Mouse (Mus musculus): ENCODE results near the gene Gje1. TPM values are rescaled to one million over a fixed set of nuclear protein-coding genes. Genes with fewer than 3 reads are reported as not detected.

Gene Gje1
- total and polyA plus RNA-seq, 3 experiments: not detected

DNA sequence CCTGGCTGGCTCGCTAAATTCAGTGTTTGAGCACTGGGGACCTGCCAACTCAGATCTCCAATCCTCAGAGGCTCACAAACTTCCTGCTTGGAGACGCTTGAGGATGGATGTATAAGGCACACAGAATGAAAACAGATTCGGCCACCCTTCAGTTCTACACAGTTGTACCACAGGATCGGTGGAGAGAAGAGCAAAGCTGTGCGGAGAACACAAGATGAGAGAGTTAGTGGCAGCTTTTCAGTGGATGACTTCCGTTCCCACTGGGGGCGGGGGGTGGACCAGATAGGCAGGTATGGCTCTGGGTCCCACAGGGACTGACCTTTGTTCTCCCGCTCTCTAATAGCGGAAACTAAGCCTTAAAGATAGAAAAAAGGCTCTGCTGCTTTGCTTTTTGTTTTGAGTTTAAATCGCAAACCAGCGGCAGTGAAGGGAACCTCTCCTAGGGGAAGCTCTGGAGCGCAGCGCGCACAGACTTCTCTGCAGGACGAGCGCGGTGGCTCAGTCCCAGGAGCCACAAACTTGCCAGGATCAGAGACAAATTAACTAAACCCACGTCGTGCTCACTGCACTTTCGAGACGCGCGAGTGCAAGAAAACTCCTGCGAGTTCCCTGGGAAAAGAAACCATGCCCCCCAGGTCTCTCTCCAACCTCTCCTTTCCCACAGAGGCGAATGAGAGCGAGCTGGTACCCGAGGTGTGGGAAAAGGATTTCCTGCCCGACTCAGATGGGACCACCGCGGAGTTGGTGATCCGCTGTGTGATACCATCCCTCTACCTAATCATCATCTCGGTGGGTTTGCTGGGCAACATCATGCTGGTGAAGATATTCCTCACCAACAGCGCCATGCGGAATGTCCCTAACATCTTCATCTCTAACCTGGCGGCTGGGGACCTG is 41.9 kb upstream of the Gje1 start:
- dilution Hi-C loops (cut with MboI; ENCODE audit: extremely low pct_ligation_motif_present, extremely low pct_unique_long_range_greater_than_20kb, low sequenced_read_pairs): no loop called here
- in situ Hi-C loops (cut with MboI; ENCODE audit: low pct_ligation_motif_present, low pct_unique_long_range_greater_than_20kb, low sequenced_read_pairs): no loop called here
- no peak overlapping the region for H3K9ac ChIP-seq (ENCODE audit: insufficient read depth, low read depth)
- no peak overlapping the region for H3K27ac ChIP-seq (ENCODE audit: insufficient read depth, low read depth)
- no peak for DNase-seq (ENCODE audit: extremely low read depth)
- no peaks in the 10 kb centered on the region for H3K36me3 ChIP-seq (replicated peaks in 1 of 2; ENCODE audit: control insufficient read depth in 1 of 2, insufficient read depth in 1 of 2, low read length in 1 of 2)
- no peak overlapping the region for H3K4me3 ChIP-seq (replicated peaks in 1 of 3; ENCODE audit: low read depth in 2 of 3, low read length in 2 of 3, poor library complexity in 1 of 3)
- H3K9me3 ChIP-seq (replicated peaks; ENCODE audit: low read length): no peaks in the 10 kb centered on the region
- no peaks in the 10 kb centered on the region for H3K79me2 ChIP-seq (replicated peaks; ENCODE audit: control insufficient read depth, extremely low read depth, insufficient read depth, poor library complexity, severe bottlenecking)
- TF ChIP-seq MAX (IDR thresholded peaks at IDR 0.05; ENCODE audit: low read length) (no peak), UBTF (IDR thresholded peaks at IDR 0.05; ENCODE audit: low read depth, low read length) (no peak), MAZ (IDR thresholded peaks at IDR 0.05; ENCODE audit: low read depth, low read length) (no peak), SMC3 (IDR thresholded peaks at IDR 0.05; ENCODE audit: low read depth, low read length) (no peak), ZC3H11A (IDR thresholded peaks at IDR 0.05; ENCODE audit: low read depth, low read length) (no peak), KAT2A (IDR thresholded peaks at IDR 0.05; ENCODE audit: insufficient replicate concordance, low read length) (no peak), ZMIZ1 (IDR thresholded peaks at IDR 0.05; ENCODE audit: low read depth, low read length) (no peak), ELF1 (IDR thresholded peaks at IDR 0.05; ENCODE audit: low read depth, low read length) (no peak), PAX5 (IDR thresholded peaks at IDR 0.05; ENCODE audit: low read length) (no peak), E2F4 (IDR thresholded peaks at IDR 0.05; ENCODE audit: insufficient replicate concordance, low read depth, low read length) (no peak), TCF12 (IDR thresholded peaks at IDR 0.05; ENCODE audit: low read depth, low read length) (no peak), RCOR1 (conservative IDR thresholded peaks at IDR 0.05; ENCODE audit: low read depth, low read length) (no peak), CHD2 (IDR thresholded peaks at IDR 0.05; ENCODE audit: low read length) (no peak), RAD21 (IDR thresholded peaks at IDR 0.05; ENCODE audit: low read depth, low read length) (no peak), BHLHE40 (IDR thresholded peaks at IDR 0.05; ENCODE audit: low read depth, low read length) (no peak), CHD1 (IDR thresholded peaks at IDR 0.05; ENCODE audit: low read depth, low read length) (no peak)
- H3K27me3 ChIP-seq (replicated peaks): no peaks in the 10 kb centered on the region
- H3K4me2 ChIP-seq (ENCODE audit: insufficient read depth, low read depth, poor library complexity, severe bottlenecking): no peak overlapping the region
- no peaks in the 10 kb centered on the region for H3K4me1 ChIP-seq (ENCODE audit: control insufficient read depth in 1 of 2, insufficient read depth in 2 of 2)

- H3K9me3 ChIP-seq (replicated peaks; ENCODE audit: low read length): no peaks in the 10 kb centered on the region
- dilution Hi-C loops (cut with MboI; ENCODE audit: extremely low pct_ligation_motif_present, extremely low pct_unique_long_range_greater_than_20kb, low sequenced_read_pairs): no loop called here
- H3K4me1 ChIP-seq (ENCODE audit: control insufficient read depth in 1 of 2, insufficient read depth in 2 of 2): no peaks in the 10 kb centered on the region
- H3K27me3 ChIP-seq (replicated peaks): no peaks in the 10 kb centered on the region
- DNase-seq (ENCODE audit: extremely low read depth): peak; percentile 68
- H3K9ac ChIP-seq (ENCODE audit: insufficient read depth, low read depth): no peak overlapping the region
- no peak overlapping the region for H3K4me2 ChIP-seq (ENCODE audit: insufficient read depth, low read depth, poor library complexity, severe bottlenecking)
- in situ Hi-C loops (cut with MboI; ENCODE audit: low pct_ligation_motif_present, low pct_unique_long_range_greater_than_20kb, low sequenced_read_pairs): no loop called here
- H3K36me3 ChIP-seq (replicated peaks in 1 of 2; ENCODE audit: control insufficient read depth in 1 of 2, insufficient read depth in 1 of 2, low read length in 1 of 2): no peaks in the 10 kb centered on the region
- H3K4me3 ChIP-seq (replicated peaks in 1 of 3; ENCODE audit: low read depth in 2 of 3, low read length in 2 of 3, poor library complexity in 1 of 3): no peak overlapping the region
- no peaks in the 10 kb centered on the region for H3K79me2 ChIP-seq (replicated peaks; ENCODE audit: control insufficient read depth, extremely low read depth, insufficient read depth, poor library complexity, severe bottlenecking)
- H3K27ac ChIP-seq (ENCODE audit: insufficient read depth, low read depth): no peak overlapping the region
- TF ChIP-seq E2F4 (IDR thresholded peaks at IDR 0.05; ENCODE audit: insufficient replicate concordance, low read depth, low read length) (no peak), JUND (conservative IDR thresholded peaks at IDR 0.05; ENCODE audit: low read depth, low read length) (no peak), BHLHE40 (IDR thresholded peaks at IDR 0.05; ENCODE audit: low read depth, low read length) (no peak), ZKSCAN1 (IDR thresholded peaks at IDR 0.05; ENCODE audit: borderline replicate concordance, low read depth, low read length) (no peak), ZC3H11A (IDR thresholded peaks at IDR 0.05; ENCODE audit: low read depth, low read length) (no peak), RCOR1 (conservative IDR thresholded peaks at IDR 0.05; ENCODE audit: low read depth, low read length) (no peak), ZMIZ1 (IDR thresholded peaks at IDR 0.05; ENCODE audit: low read depth, low read length) (no peak), TCF12 (IDR thresholded peaks at IDR 0.05; ENCODE audit: low read depth, low read length) (no peak), IRF4 (IDR thresholded peaks at IDR 0.05; ENCODE audit: low read depth, low read length) (0 out of 2 replicates have a peak, but pooled peaks have one; percentile 17), MXI1 (IDR thresholded peaks at IDR 0.05; ENCODE audit: low read depth, low read length) (no peak), PAX5 (IDR thresholded peaks at IDR 0.05; ENCODE audit: low read length) (no peak), POLR2AphosphoS2 (IDR thresholded peaks at IDR 0.05; ENCODE audit: low read depth, low read length) (no peak), CTCF (conservative IDR thresholded peaks at IDR 0.05 in 1 of 2, IDR thresholded peaks at IDR 0.05 in 1 of 2; ENCODE audit: low read depth in 2 of 2, low read length in 2 of 2) (peak; percentile 34 to 75; a peak in 3 of 4 replicates), MEF2A (IDR thresholded peaks at IDR 0.05; ENCODE audit: borderline replicate concordance, low read depth, low read length) (no peak), MAX (IDR thresholded peaks at IDR 0.05; ENCODE audit: low read length) (no peak), RAD21 (IDR thresholded peaks at IDR 0.05; ENCODE audit: low read depth, low read length) (peak; percentile 76), SMC3 (IDR thresholded peaks at IDR 0.05; ENCODE audit: low read depth, low read length) (peak; percentile 56), GABPA (IDR thresholded peaks at IDR 0.05; ENCODE audit: insufficient replicate concordance, low read depth, low read length) (no peak), UBTF (IDR thresholded peaks at IDR 0.05; ENCODE audit: low read depth, low read length) (no peak), ETS1 (conservative IDR thresholded peaks at IDR 0.05; ENCODE audit: low read depth, low read length) (no peak), ZNF384 (IDR thresholded peaks at IDR 0.05; ENCODE audit: low read depth, low read length) (no peak), HCFC1 (IDR thresholded peaks at IDR 0.05; ENCODE audit: low read depth, low read length) (no peak), NRF1 (IDR thresholded peaks at IDR 0.05; ENCODE audit: low read depth, low read length) (no peak)
These were observed 16.3 kb upstream of the Gje1 start for GRCm38 (mm10) chr10:14734285-14734684.

All from CH12.LX (cell line).